Comparison of ENCODE assay signal across 9 mouse cellular contexts in genomic region chr11:117557474-117558381, GRCm38 (mm10).
DNase-seq lines count a peak whose midpoint lies in the region; ATAC-seq lines count a peak whose summit lies in the region.
"Had no signal": no experiment of that assay in that cellular context is flagged by ENCODE, and none has a peak within 500 bp of the region (broad histone marks: within the 10 kb centered on the region; RNA-seq: fewer than 3 reads in every experiment).

No protein-coding gene starts in this region.

- no peaks in the 10 kb centered on the region for H3K27me3 ChIP-seq in stomach, embryonic 16.5 days (ENCODE audit: control insufficient read depth, insufficient read depth, low read length)
- H3K27me3 ChIP-seq in midbrain, embryonic 10.5 days (ENCODE audit: low read depth, poor library complexity, severe bottlenecking), result no peaks in the 10 kb centered on the region
- H3K27me3 ChIP-seq in forebrain, embryonic 13.5 days, result no peaks in the 10 kb centered on the region

- no peaks in the 10 kb centered on the region for H3K4me1 ChIP-seq in stomach, embryonic 16.5 days (ENCODE audit: control insufficient read depth, insufficient read depth, low read length)
- H3K4me1 ChIP-seq in midbrain, embryonic 10.5 days, result no peaks in the 10 kb centered on the region; the same call in 1 of the 2 replicates
- no peaks in the 10 kb centered on the region for H3K4me1 ChIP-seq in forebrain, embryonic 13.5 days

- H3K4me3 ChIP-seq in stomach, embryonic 16.5 days (replicated peaks; ENCODE audit: low read length), result no peak overlapping the region
- no peak overlapping the region for H3K4me3 ChIP-seq in midbrain, embryonic 10.5 days
- H3K4me3 ChIP-seq in forebrain, embryonic 13.5 days, result no peak overlapping the region

- peaks cover 5% of the 10 kb centered on the region; the same call in 1 of the 2 replicates for H3K9me3 ChIP-seq in stomach, embryonic 16.5 days (replicated peaks; ENCODE audit: control insufficient read depth, low read length)
- H3K9me3 ChIP-seq in midbrain, embryonic 10.5 days (replicated peaks), result peaks cover 6% of the 10 kb centered on the region; the same call in 1 of the 2 replicates
- H3K9me3 ChIP-seq in forebrain, embryonic 13.5 days (replicated peaks), result no peaks in the 10 kb centered on the region

- no peak overlapping the region for H3K4me2 ChIP-seq in stomach, embryonic 16.5 days (ENCODE audit: low read depth, low read length)
- H3K4me2 ChIP-seq in forebrain, embryonic 13.5 days, result no peak overlapping the region

- 74% methylated on average over 16 of the region's 16 CpGs for WGBS in stomach, embryonic 16.5 days
- WGBS in midbrain, embryonic 10.5 days, result 88% methylated on average over 16 of the region's 16 CpGs
- 86% methylated on average over 16 of the region's 16 CpGs for WGBS in forebrain, embryonic 13.5 days

- H3K9ac ChIP-seq in stomach, embryonic 16.5 days (ENCODE audit: low read length), result no peak overlapping the region
- no peak overlapping the region for H3K9ac ChIP-seq in forebrain, embryonic 13.5 days

- peak; percentile 20 for DNase-seq in ovary, postnatal 36 days (ENCODE audit: low spot score)
- DNase-seq in ovary, postnatal 10 days (ENCODE audit: low spot score), result no peak
- DNase-seq in gastrocnemius, postnatal 10 days, result peak; percentile 53
- peak; percentile 47 to 56 for DNase-seq in kidney, adult 8-10 months
- DNase-seq in midbrain, embryonic 10.5 days (ENCODE audit: low spot score), result no peak
- DNase-seq in left cerebral cortex, adult 9 months (ENCODE audit: low spot score in 2 of 2), result no peak
- DNase-seq: liver had no signal

- no peaks in the 10 kb centered on the region for H3K36me3 ChIP-seq in stomach, embryonic 16.5 days (ENCODE audit: control insufficient read depth, insufficient read depth, low read length)
- H3K36me3 ChIP-seq in midbrain, embryonic 10.5 days, result no peaks in the 10 kb centered on the region
- no peaks in the 10 kb centered on the region for H3K36me3 ChIP-seq in forebrain, embryonic 13.5 days (ENCODE audit: poor library complexity, severe bottlenecking)

- H3K27ac ChIP-seq in stomach, embryonic 16.5 days (ENCODE audit: low read length), result no peak overlapping the region
- H3K27ac ChIP-seq in midbrain, embryonic 10.5 days (replicated peaks), result no peak overlapping the region
- H3K27ac ChIP-seq in forebrain, embryonic 13.5 days, result no peak overlapping the region

- ATAC-seq in stomach, embryonic 16.5 days (ENCODE audit: insufficient read depth, low FRiP score), result peak; percentile 33; the same call in 1 of the 2 replicates
- no peak for ATAC-seq in forebrain, embryonic 13.5 days

Comparison
In these comparisons a context has a peak if more than half of its experiments do, and no peak if none do; other contexts are left out.
1. DNase-seq: peak in ovary, postnatal 36 days (single experiment), gastrocnemius, postnatal 10 days (single experiment) and kidney, adult 8-10 months (2 of 2); none in ovary, postnatal 10 days (single experiment), midbrain, embryonic 10.5 days (single experiment) and left cerebral cortex, adult 9 months (0 of 2).